Mouse (Mus musculus): ENCODE measurements at regions not wholly inside any gene's neighbourhood (a gene's known extent, or its start where the extent isn't known, plus 50 kb on each side); places are given as distances from the start of the nearest gene placed in this dataset.

- no peak overlapping the region for H3K27ac ChIP-seq
- no peak for DNase-seq (ENCODE audit: extremely low spot score, low spot score)
- no peaks in the 10 kb centered on the region; the same call in 1 of the 2 replicates for H3K4me1 ChIP-seq
- H3K9me3 ChIP-seq: no peaks in the 10 kb centered on the region
- H3K36me3 ChIP-seq (replicated peaks): no peaks in the 10 kb centered on the region
- no peaks in the 10 kb centered on the region for H3K27me3 ChIP-seq (ENCODE audit: poor library complexity, severe bottlenecking)
- H3K4me3 ChIP-seq: no peak overlapping the region
- WGBS: 86% methylated on average over 5 of the region's 5 CpGs
Observed at GRCm38 (mm10) chr10:71663545-71663944, 316.0 kb downstream of the Ipmk start.

- DNase-seq (ENCODE audit: extremely low spot score, low spot score): no peak
Observed at GRCm38 (mm10) chr10:71667160-71667571, 319.6 kb downstream of the Ipmk start.

GRCm38 (mm10) chr10:71679240-71679639, 331.7 kb downstream of the Ipmk start:
- Histone ChIP-seq H3K4me3 (no peak overlapping the region), H3K36me3 (replicated peaks) (no peaks in the 10 kb centered on the region), H3K27ac (no peak overlapping the region), H3K4me1 (no peaks in the 10 kb centered on the region), H3K27me3 (ENCODE audit: poor library complexity, severe bottlenecking) (no peaks in the 10 kb centered on the region), H3K9me3 (no peaks in the 10 kb centered on the region)
- no peak for DNase-seq (ENCODE audit: extremely low spot score, low spot score)
- WGBS: 80% methylated on average over 5 of the region's 5 CpGs

More at GRCm38 (mm10) chr10:71667160-71667571, 319.6 kb downstream of the Ipmk start:
- H3K4me1 ChIP-seq: no peaks in the 10 kb centered on the region; the same call in 1 of the 2 replicates
- WGBS: 90% methylated on average over 7 of the region's 7 CpGs
- no peaks in the 10 kb centered on the region for H3K36me3 ChIP-seq (replicated peaks)
- no peak overlapping the region for H3K4me3 ChIP-seq
- H3K27me3 ChIP-seq (ENCODE audit: poor library complexity, severe bottlenecking): no peaks in the 10 kb centered on the region
- H3K9me3 ChIP-seq: no peaks in the 10 kb centered on the region
- H3K27ac ChIP-seq: no peak overlapping the region

- 92% methylated on average over 2 of the region's 2 CpGs for WGBS
Observed at GRCm38 (mm10) chr10:71713456-71713855, 365.9 kb downstream of the Ipmk start.

GRCm38 (mm10) chr10:71727746-71728145, 380.2 kb downstream of the Ipmk start:
- H3K4me3 ChIP-seq: no peak overlapping the region
- no peaks in the 10 kb centered on the region for H3K27me3 ChIP-seq (ENCODE audit: poor library complexity, severe bottlenecking)
- WGBS: 57% methylated on average over 4 of the region's 4 CpGs
- H3K9me3 ChIP-seq: no peaks in the 10 kb centered on the region
- H3K4me1 ChIP-seq: peaks cover 4% of the 10 kb centered on the region
- H3K36me3 ChIP-seq (replicated peaks): no peaks in the 10 kb centered on the region
- H3K27ac ChIP-seq: no peak overlapping the region
- no peak for DNase-seq (ENCODE audit: extremely low spot score, low spot score)

More at GRCm38 (mm10) chr10:71713456-71713855, 365.9 kb downstream of the Ipmk start:
- Histone ChIP-seq H3K4me1 (no peaks in the 10 kb centered on the region), H3K27me3 (ENCODE audit: poor library complexity, severe bottlenecking) (no peaks in the 10 kb centered on the region), H3K36me3 (replicated peaks) (no peaks in the 10 kb centered on the region), H3K4me3 (no peak overlapping the region), H3K27ac (no peak overlapping the region), H3K9me3 (no peaks in the 10 kb centered on the region)
- no peak for DNase-seq (ENCODE audit: extremely low spot score, low spot score)

- Histone ChIP-seq H3K4me1 (peaks cover 10% of the 10 kb centered on the region), H3K4me3 (no peak overlapping the region), H3K36me3 (replicated peaks) (no peaks in the 10 kb centered on the region), H3K27me3 (ENCODE audit: poor library complexity, severe bottlenecking) (peaks cover 12% of the 10 kb centered on the region), H3K9me3 (no peaks in the 10 kb centered on the region), H3K27ac (no peak overlapping the region)
- whole genome bisulfite sequencing: 80% methylated on average over 3 of the region's 3 CpGs
- no peak for DNase-seq (ENCODE audit: extremely low spot score, low spot score)
Observed at GRCm38 (mm10) chr10:71733821-71734220, 386.3 kb downstream of the Ipmk start.

- H3K36me3 ChIP-seq (replicated peaks): no peaks in the 10 kb centered on the region
- DNase-seq (ENCODE audit: extremely low spot score, low spot score): no peak
- no peak overlapping the region for H3K4me3 ChIP-seq
- H3K9me3 ChIP-seq: no peaks in the 10 kb centered on the region
- WGBS: 75% methylated on average over 2 of the region's 2 CpGs
- H3K27me3 ChIP-seq (ENCODE audit: poor library complexity, severe bottlenecking): peaks cover 18% of the 10 kb centered on the region
- H3K4me1 ChIP-seq: peaks cover 13% of the 10 kb centered on the region
- H3K27ac ChIP-seq: no peak overlapping the region
Observed at GRCm38 (mm10) chr10:71734481-71734880, 386.9 kb downstream of the Ipmk start.

- Histone ChIP-seq H3K4me1 (peaks cover 13% of the 10 kb centered on the region), H3K4me3 (no peak overlapping the region), H3K27ac (no peak overlapping the region), H3K9me3 (no peaks in the 10 kb centered on the region; the same call in 1 of the 2 replicates), H3K36me3 (replicated peaks) (no peaks in the 10 kb centered on the region), H3K27me3 (ENCODE audit: poor library complexity, severe bottlenecking) (peaks cover 19% of the 10 kb centered on the region)
- 9% methylated on average over 4 of the region's 4 CpGs for WGBS
- no peak for DNase-seq (ENCODE audit: extremely low spot score, low spot score)
Observed at GRCm38 (mm10) chr10:71738280-71738679, 390.7 kb downstream of the Ipmk start.

GRCm38 (mm10) chr10:71748557-71749493, 401.3 kb downstream of the Ipmk start:
- peak; percentile 21 for DNase-seq (ENCODE audit: extremely low spot score, low spot score)
- no peak overlapping the region for H3K4me3 ChIP-seq
- peaks cover 23% of the 10 kb centered on the region for H3K4me1 ChIP-seq
- peak overlapping the region; percentile 83 for H3K27ac ChIP-seq
- no peaks in the 10 kb centered on the region for H3K36me3 ChIP-seq (replicated peaks)
- H3K27me3 ChIP-seq (ENCODE audit: poor library complexity, severe bottlenecking): peaks cover 3% of the 10 kb centered on the region; the same call in 1 of the 2 replicates
- no peaks in the 10 kb centered on the region for H3K9me3 ChIP-seq
- 62% methylated on average over 8 of the region's 8 CpGs for WGBS

- DNase-seq (ENCODE audit: extremely low spot score, low spot score): no peak
- no peak overlapping the region for H3K27ac ChIP-seq
- no peaks in the 10 kb centered on the region for H3K9me3 ChIP-seq
- peaks cover 30% of the 10 kb centered on the region for H3K4me1 ChIP-seq
- no peak overlapping the region for H3K4me3 ChIP-seq
- no peaks in the 10 kb centered on the region for H3K36me3 ChIP-seq (replicated peaks)
- H3K27me3 ChIP-seq (ENCODE audit: poor library complexity, severe bottlenecking): peaks cover 3% of the 10 kb centered on the region; the same call in 1 of the 2 replicates
- WGBS: 65% methylated on average over 2 of the region's 2 CpGs
Observed at GRCm38 (mm10) chr10:71753255-71753654, 405.7 kb downstream of the Ipmk start.

- Histone ChIP-seq H3K27me3 (ENCODE audit: poor library complexity, severe bottlenecking) (peaks cover 3% of the 10 kb centered on the region; the same call in 1 of the 2 replicates), H3K36me3 (replicated peaks) (no peaks in the 10 kb centered on the region), H3K4me3 (no peak overlapping the region), H3K27ac (peak overlapping the region; percentile 20; the same call in 1 of the 2 replicates), H3K9me3 (no peaks in the 10 kb centered on the region), H3K4me1 (peaks cover 15% of the 10 kb centered on the region)
- DNase-seq (ENCODE audit: extremely low spot score, low spot score): no peak
- WGBS: 57% methylated on average over 3 of the region's 3 CpGs
Observed at GRCm38 (mm10) chr10:71754799-71755198, 407.2 kb downstream of the Ipmk start.

- 89% methylated on average over 7 of the region's 7 CpGs for WGBS
- no peak overlapping the region for H3K27ac ChIP-seq
Observed at GRCm38 (mm10) chr10:71778903-71779302, 431.3 kb downstream of the Ipmk start.

GRCm38 (mm10) chr10:71789241-71789640, 441.7 kb downstream of the Ipmk start:
- Histone ChIP-seq H3K27ac (no peak overlapping the region), H3K36me3 (replicated peaks) (no peaks in the 10 kb centered on the region), H3K9me3 (no peaks in the 10 kb centered on the region), H3K4me1 (no peaks in the 10 kb centered on the region), H3K27me3 (ENCODE audit: poor library complexity, severe bottlenecking) (no peaks in the 10 kb centered on the region), H3K4me3 (no peak overlapping the region)
- DNase-seq (ENCODE audit: extremely low spot score, low spot score): no peak
- WGBS: 65% methylated on average over 1 of the region's 1 CpGs

More at GRCm38 (mm10) chr10:71778903-71779302, 431.3 kb downstream of the Ipmk start:
- Histone ChIP-seq H3K36me3 (replicated peaks) (no peaks in the 10 kb centered on the region), H3K27me3 (ENCODE audit: poor library complexity, severe bottlenecking) (no peaks in the 10 kb centered on the region), H3K4me1 (no peaks in the 10 kb centered on the region), H3K4me3 (no peak overlapping the region), H3K9me3 (no peaks in the 10 kb centered on the region)
- DNase-seq (ENCODE audit: extremely low spot score, low spot score): no peak
